Mouse (Mus musculus): ENCODE results near the gene Hba-a1.
"Not testable (repeated sequence)": the region's sequence is repeated elsewhere in the genome, so short reads cannot be mapped to it uniquely, and the experiment has no call there.

Gene Hba-a1

GRCm38 (mm10) chr11:32293479-32293878 lies 10.2 kb downstream of the Hba-a1 start:
- DNase-seq (ENCODE audit: low spot score in 2 of 2), result not testable (repeated sequence)

GRCm38 (mm10) chr11:32296203-32296602 lies 12.9 kb downstream of the Hba-a1 start, which contains the start of gene Hba-a2:
Gene Hba-a2, plus strand, starts transcription at chr11:32296489.
- not testable (repeated sequence) for DNase-seq (ENCODE audit: low spot score in 2 of 2)

GRCm38 (mm10) chr11:32297417-32297816 lies 14.1 kb downstream of the Hba-a1 start:
- DNase-seq (ENCODE audit: low spot score in 2 of 2), result not testable (repeated sequence)

GRCm38 (mm10) chr11:32297866-32298531 lies 14.7 kb downstream of the Hba-a1 start:
- no peak for DNase-seq (ENCODE audit: low spot score in 2 of 2)

- no peak for DNase-seq (ENCODE audit: low spot score in 2 of 2)
These were observed 15.2 kb downstream of the Hba-a1 start for GRCm38 (mm10) chr11:32298532-32298918.

- peak; percentile 69 to 78 for DNase-seq (ENCODE audit: low spot score in 2 of 2)
These were observed 16.6 kb downstream of the Hba-a1 start, which contains the start of gene Hbq1a for GRCm38 (mm10) chr11:32299865-32300264. Gene Hbq1a, plus strand, starts transcription at chr11:32300069.

GRCm38 (mm10) chr11:32300279-32301267 lies 17.3 kb downstream of the Hba-a1 start:
- DNase-seq (ENCODE audit: low spot score in 2 of 2), result no peak

GRCm38 (mm10) chr11:32301506-32301905 lies 18.2 kb downstream of the Hba-a1 start:
- no peak for DNase-seq (ENCODE audit: low spot score in 2 of 2)

- peak; percentile 69 to 72 for DNase-seq (ENCODE audit: low spot score in 2 of 2)
These were observed 19.6 kb downstream of the Hba-a1 start for GRCm38 (mm10) chr11:32302824-32303419.

- no peak for DNase-seq (ENCODE audit: low spot score in 2 of 2)
These were observed 20.1 kb downstream of the Hba-a1 start for GRCm38 (mm10) chr11:32303455-32303854.

GRCm38 (mm10) chr11:32307006-32307405 lies 23.7 kb downstream of the Hba-a1 start:
- DNase-seq (ENCODE audit: low spot score in 2 of 2), result no peak

- no peak for DNase-seq (ENCODE audit: low spot score in 2 of 2)
These were observed 26.1 kb downstream of the Hba-a1 start for GRCm38 (mm10) chr11:32309446-32309845.

- DNase-seq (ENCODE audit: low spot score in 2 of 2), result no peak
These were observed 26.6 kb downstream of the Hba-a1 start for GRCm38 (mm10) chr11:32309928-32310327.

- DNase-seq (ENCODE audit: low spot score in 2 of 2), result no peak
These were observed 32.7 kb downstream of the Hba-a1 start for GRCm38 (mm10) chr11:32316009-32316408.

GRCm38 (mm10) chr11:32320507-32321195 lies 37.3 kb downstream of the Hba-a1 start:
- DNase-seq (ENCODE audit: low spot score in 2 of 2), result no peak

- peak; percentile 58 to 62 for DNase-seq (ENCODE audit: low spot score in 2 of 2)
These were observed 37.9 kb downstream of the Hba-a1 start for GRCm38 (mm10) chr11:32321196-32321565.

GRCm38 (mm10) chr11:32324609-32325008 lies 41.3 kb downstream of the Hba-a1 start:
- DNase-seq (ENCODE audit: low spot score in 2 of 2), result peak; percentile 85 to 90

GRCm38 (mm10) chr11:32331075-32331474 lies 47.8 kb downstream of the Hba-a1 start:
- no peak for DNase-seq (ENCODE audit: low spot score in 2 of 2)

GRCm38 (mm10) chr11:32331861-32332260 lies 48.5 kb downstream of the Hba-a1 start:
- peak in 1 of 2 experiments; percentile 37 for DNase-seq (ENCODE audit: low spot score in 2 of 2)

GRCm38 (mm10) chr11:32333235-32333634 lies 49.9 kb downstream of the Hba-a1 start:
- DNase-seq (ENCODE audit: low spot score in 2 of 2), result peak in 1 of 2 experiments; percentile 29
